Mouse (Mus musculus): ENCODE results near the gene S100a16.

DNA sequence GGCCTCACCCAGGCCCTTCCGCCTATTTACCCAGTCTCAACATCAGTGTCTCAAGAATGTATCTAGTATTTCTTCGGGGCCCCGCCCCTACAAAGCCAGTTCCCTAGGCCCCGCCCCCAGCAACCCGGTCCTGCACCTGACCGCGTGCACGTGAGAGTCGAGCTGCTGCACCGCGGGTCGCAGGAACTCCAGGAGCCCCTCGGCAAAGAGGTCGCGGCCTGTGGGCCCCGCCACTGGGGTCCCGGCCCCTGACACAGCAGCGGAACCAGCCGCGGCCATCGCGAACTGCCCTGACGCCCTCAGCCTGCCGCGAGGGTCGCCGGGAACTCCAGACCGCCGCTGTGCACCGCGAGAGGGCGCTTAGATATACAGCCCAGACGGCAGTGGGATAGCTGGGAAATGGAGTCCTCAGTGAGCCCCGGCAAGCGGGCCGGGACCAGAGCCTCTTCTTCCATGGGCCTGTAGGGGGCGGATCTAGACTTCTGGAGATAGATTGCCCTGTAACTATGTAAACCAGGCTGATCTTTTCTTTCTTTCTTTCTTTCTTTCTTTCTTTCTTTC, 46.3 kb upstream of the S100a16 start, which contains the start of gene Snapin:
- peak; percentile 78 for TF ChIP-seq CTCF (conservative IDR thresholded peaks at IDR 0.05; ENCODE audit: insufficient read depth, insufficient read length, low read depth, low read length)
- TF ChIP-seq POLR2A (IDR thresholded peaks at IDR 0.05; ENCODE audit: low read depth, low read length): no peak

Data from kidney, adult 2 months (tissue).